In the genomic region with DNA sequence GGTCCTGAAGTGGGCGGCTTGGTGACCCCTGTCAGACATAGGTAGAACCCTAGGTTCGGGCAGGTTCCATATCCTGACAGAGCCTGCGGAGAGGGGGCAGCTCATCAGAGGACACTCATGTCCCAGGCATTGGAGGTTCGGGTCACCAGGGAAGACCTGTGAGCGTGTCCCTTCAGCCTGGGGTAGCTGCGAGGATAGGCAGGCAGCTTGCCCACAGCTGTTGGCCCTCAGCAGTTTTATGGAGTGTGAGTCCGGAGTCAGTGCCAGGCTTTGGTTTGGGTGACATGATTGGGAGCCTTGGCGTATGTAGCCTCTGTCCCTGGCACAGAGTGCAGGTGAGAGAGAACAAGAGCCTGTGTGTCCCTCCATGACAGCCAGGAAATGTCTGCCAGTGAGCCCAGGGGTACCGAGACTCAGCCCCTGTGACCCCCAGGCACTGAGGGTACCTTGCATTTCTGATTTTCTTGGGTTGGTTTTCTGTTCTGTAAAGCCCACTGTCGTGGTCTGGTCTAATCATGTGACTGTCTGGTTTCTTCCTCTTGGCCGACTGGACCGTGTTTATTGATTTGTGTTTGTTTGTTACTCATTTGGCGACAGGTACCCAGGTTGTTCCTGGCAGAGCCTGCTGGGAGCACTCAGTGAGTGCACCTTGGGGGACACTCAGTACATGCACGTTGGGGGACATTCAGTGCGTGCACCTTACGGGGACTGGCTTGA, we compare ENCODE assay signal across 12 mouse cellular contexts. TPM values are rescaled to one million over a fixed set of nuclear protein-coding genes. Genes with fewer than 3 reads are reported as not detected.
DNase-seq lines count a peak whose midpoint lies in the region; ATAC-seq lines count a peak whose summit lies in the region.
"Had no signal": no experiment of that assay in that cellular context is flagged by ENCODE, and none has a peak within 500 bp of the region (broad histone marks: within the 10 kb centered on the region; RNA-seq: fewer than 3 reads in every experiment).

No protein-coding gene starts in this region.

- peak; percentile 98 for DNase-seq in heart, adult 11 months
- no peak for DNase-seq in heart, postnatal 4 days
- no peak for DNase-seq in lung, adult 18-20 months
- DNase-seq in gastrocnemius, postnatal 25 days, result peak; percentile 83
- DNase-seq in lung, postnatal 14 days, result peak; percentile 51

- no peaks in the 10 kb centered on the region for H3K27me3 ChIP-seq in lung, embryonic 15.5 days
- no peaks in the 10 kb centered on the region for H3K27me3 ChIP-seq in midbrain, embryonic 15.5 days (replicated peaks)
- no peaks in the 10 kb centered on the region for H3K27me3 ChIP-seq in hindbrain, embryonic 12.5 days
- H3K27me3 ChIP-seq: forebrain, embryonic 13.5 days; stomach, embryonic 15.5 days had no signal

- H3K4me2 ChIP-seq in lung, embryonic 15.5 days, result peak overlapping the region; percentile 41
- H3K4me2 ChIP-seq in midbrain, embryonic 15.5 days, result no peak overlapping the region
- no peak overlapping the region for H3K4me2 ChIP-seq in hindbrain, embryonic 12.5 days (replicated peaks)
- H3K4me2 ChIP-seq: forebrain, embryonic 13.5 days; stomach, embryonic 15.5 days had no signal

- no peaks in the 10 kb centered on the region for H3K9me3 ChIP-seq in lung, embryonic 15.5 days
- H3K9me3 ChIP-seq in midbrain, embryonic 15.5 days, result no peaks in the 10 kb centered on the region
- H3K9me3 ChIP-seq in hindbrain, embryonic 12.5 days (replicated peaks), result no peaks in the 10 kb centered on the region
- H3K9me3 ChIP-seq: forebrain, embryonic 13.5 days; stomach, embryonic 15.5 days had no signal

- no peak overlapping the region; the same call in 1 of the 2 replicates for H3K27ac ChIP-seq in lung, embryonic 15.5 days
- H3K27ac ChIP-seq in midbrain, embryonic 15.5 days, result no peak overlapping the region
- no peak overlapping the region for H3K27ac ChIP-seq in hindbrain, embryonic 12.5 days
- H3K27ac ChIP-seq: forebrain, embryonic 13.5 days; stomach, embryonic 15.5 days had no signal

- H3K4me3 ChIP-seq in lung, embryonic 15.5 days, result peak overlapping the region; percentile 15; the same call in 1 of the 2 replicates
- no peak overlapping the region for H3K4me3 ChIP-seq in midbrain, embryonic 15.5 days
- no peak overlapping the region for H3K4me3 ChIP-seq in hindbrain, embryonic 12.5 days
- H3K4me3 ChIP-seq: forebrain, embryonic 13.5 days; stomach, embryonic 15.5 days had no signal

- H3K4me1 ChIP-seq in lung, embryonic 15.5 days, result peaks cover 34% of the 10 kb centered on the region
- 0 out of 2 replicates have a peak, but pooled peaks cover 2% of the 10 kb centered on the region for H3K4me1 ChIP-seq in midbrain, embryonic 15.5 days
- peaks cover 19% of the 10 kb centered on the region for H3K4me1 ChIP-seq in hindbrain, embryonic 12.5 days

- no peak for ATAC-seq in lung, embryonic 15.5 days (ENCODE audit: borderline replicate concordance, extremely low read depth, low FRiP score, low TSS enrichment)
- no peak for ATAC-seq in midbrain, embryonic 15.5 days (replicated peaks)
- ATAC-seq in hindbrain, embryonic 12.5 days (ENCODE audit: low FRiP score), result no peak
- ATAC-seq: forebrain, embryonic 13.5 days had no signal

- no peaks in the 10 kb centered on the region for H3K36me3 ChIP-seq in lung, embryonic 15.5 days
- H3K36me3 ChIP-seq in midbrain, embryonic 15.5 days (replicated peaks), result no peaks in the 10 kb centered on the region
- no peaks in the 10 kb centered on the region for H3K36me3 ChIP-seq in hindbrain, embryonic 12.5 days
- H3K36me3 ChIP-seq: stomach, embryonic 15.5 days had no signal

- no peak overlapping the region for H3K9ac ChIP-seq in lung, embryonic 15.5 days
- no peak overlapping the region for H3K9ac ChIP-seq in midbrain, embryonic 15.5 days
- no peak overlapping the region for H3K9ac ChIP-seq in hindbrain, embryonic 12.5 days
- H3K9ac ChIP-seq: forebrain, embryonic 13.5 days; stomach, embryonic 15.5 days had no signal

- 72% methylated on average over 16 of the region's 16 CpGs for WGBS in lung, embryonic 15.5 days
- 89% methylated on average over 16 of the region's 16 CpGs for WGBS in midbrain, embryonic 15.5 days
- 87% methylated on average over 16 of the region's 16 CpGs for WGBS in hindbrain, embryonic 12.5 days

RNA-seq across cellular contexts. Expression of gene Tpst2, which starts 13.5 kb away (rescaled TPM):
- total RNA-seq in heart, postnatal 4 days (2021), result 10 to 100 TPM; 44.4 to 45.6 TPM
- 55.8 and 61.0 TPM in 2 replicates for polyA plus RNA-seq in lung, embryonic 15.5 days (2015; fragmentation: Nextera tagmentation; extraction: Ambion mirVana)
- 10 to 100 TPM; 16.8 to 17.8 TPM for total RNA-seq in gastrocnemius, postnatal 25 days (2021)
- polyA plus RNA-seq in midbrain, embryonic 15.5 days (2015; fragmentation: Nextera tagmentation; extraction: Ambion mirVana), result 29.4 and 33.7 TPM in 2 replicates
- polyA plus RNA-seq in hindbrain, embryonic 12.5 days (2016; fragmentation: Nextera tagmentation; extraction: Ambion mirVana), result 31.7 and 35.4 TPM in 2 replicates

RNA-seq across cellular contexts. Expression of gene Crybb1, which starts 34.4 kb away (rescaled TPM):
- not detected for total RNA-seq in heart, postnatal 4 days (2021)
- polyA plus RNA-seq in lung, embryonic 15.5 days (2015; fragmentation: Nextera tagmentation; extraction: Ambion mirVana), result 3.2 and 4.5 TPM in 2 replicates
- 1 to 10 TPM; 3.2 to 3.9 TPM for total RNA-seq in gastrocnemius, postnatal 25 days (2021)
- polyA plus RNA-seq in midbrain, embryonic 15.5 days (2015; fragmentation: Nextera tagmentation; extraction: Ambion mirVana), result 4.3 and 4.8 TPM in 2 replicates
- 2.0 and 2.3 TPM in 2 replicates for polyA plus RNA-seq in hindbrain, embryonic 12.5 days (2016; fragmentation: Nextera tagmentation; extraction: Ambion mirVana)
- total RNA-seq: megakaryocyte-erythroid progenitor cell, adult 5-6 weeks; neutrophil, adult 5-6 weeks had no signal

RNA-seq across cellular contexts. Expression of gene Tfip11, which starts 36.2 kb away (rescaled TPM):
- 10 to 100 TPM; 20.3 to 20.5 TPM for total RNA-seq in heart, postnatal 4 days (2021)
- 30.1 and 30.4 TPM in 2 replicates for polyA plus RNA-seq in lung, embryonic 15.5 days (2015; fragmentation: Nextera tagmentation; extraction: Ambion mirVana)
- 10 to 100 TPM; 10.6 to 10.7 TPM for total RNA-seq in gastrocnemius, postnatal 25 days (2021)
- polyA plus RNA-seq in midbrain, embryonic 15.5 days (2015; fragmentation: Nextera tagmentation; extraction: Ambion mirVana), result 35.7 and 38.2 TPM in 2 replicates
- polyA plus RNA-seq in hindbrain, embryonic 12.5 days (2016; fragmentation: Nextera tagmentation; extraction: Ambion mirVana), result 38.1 TPM in 2 replicates

RNA-seq across cellular contexts. Expression of gene Cryba4, which starts 37.7 kb away (rescaled TPM):
- 1 to 10 TPM; 1.7 to 2.3 TPM for total RNA-seq in heart, postnatal 4 days (2021)
- 1.3 and 1.6 TPM in 2 replicates for polyA plus RNA-seq in lung, embryonic 15.5 days (2015; fragmentation: Nextera tagmentation; extraction: Ambion mirVana)
- under 1 TPM in 1 of 2 experiments, not detected in 1; 0.46 TPM for total RNA-seq in gastrocnemius, postnatal 25 days (2021)
- polyA plus RNA-seq in midbrain, embryonic 15.5 days (2015; fragmentation: Nextera tagmentation; extraction: Ambion mirVana), result 0.93 and 1.4 TPM in 2 replicates
- polyA plus RNA-seq in hindbrain, embryonic 12.5 days (2016; fragmentation: Nextera tagmentation; extraction: Ambion mirVana), result 1.8 and 2.3 TPM in 2 replicates
- total RNA-seq: megakaryocyte-erythroid progenitor cell, adult 5-6 weeks had no signal

RNA-seq across cellular contexts. Expression of gene Srrd, which starts 52.9 kb away (rescaled TPM):
- total RNA-seq in heart, postnatal 4 days (2021), result 10 to 100 TPM; 11.5 to 14.6 TPM
- polyA plus RNA-seq in lung, embryonic 15.5 days (2015; fragmentation: Nextera tagmentation; extraction: Ambion mirVana), result 45.7 and 47.2 TPM in 2 replicates
- total RNA-seq in gastrocnemius, postnatal 25 days (2021), result 1 to 10 TPM; 2.4 to 2.7 TPM
- polyA plus RNA-seq in midbrain, embryonic 15.5 days (2015; fragmentation: Nextera tagmentation; extraction: Ambion mirVana), result 64.0 and 66.8 TPM in 2 replicates
- polyA plus RNA-seq in hindbrain, embryonic 12.5 days (2016; fragmentation: Nextera tagmentation; extraction: Ambion mirVana), result 46.9 and 47.6 TPM in 2 replicates

Comparison
In these comparisons a context has a peak if more than half of its experiments do, and no peak if none do; other contexts are left out.
1. DNase-seq: peak in heart, adult 11 months (single experiment), gastrocnemius, postnatal 25 days (single experiment) and lung, postnatal 14 days (single experiment); none in heart, postnatal 4 days (single experiment) and lung, adult 18-20 months (0 of 2).